Mouse (Mus musculus): ENCODE measurements around the gene Gm5346.
"Not testable (repeated sequence)": the region's sequence is repeated elsewhere in the genome, so short reads cannot be mapped to it uniquely, and the experiment has no call there.

DNA sequence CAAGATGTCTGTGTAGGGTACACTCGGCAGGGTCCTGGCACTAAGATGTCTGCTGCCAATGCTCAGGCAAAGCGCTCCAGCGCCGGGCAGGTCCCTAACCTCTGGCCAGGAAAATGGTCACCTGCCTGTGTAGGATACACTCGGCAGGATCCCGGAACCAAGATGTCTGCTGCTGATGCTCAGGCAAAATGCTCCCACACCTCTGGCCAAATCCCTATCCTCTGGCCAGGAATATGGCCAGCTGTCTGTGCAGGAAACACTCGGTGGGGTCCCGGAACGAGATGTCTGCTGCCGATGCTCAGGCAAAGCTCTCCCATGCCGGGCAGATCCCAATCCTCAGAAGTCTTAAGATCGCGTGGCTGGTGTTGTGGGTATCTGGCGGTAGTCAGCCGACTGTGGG lies 23.9 kb downstream of the Gm5346 start:
- TF ChIP-seq CTCF (conservative IDR thresholded peaks at IDR 0.05; ENCODE audit: insufficient read depth, insufficient read length, low read depth, low read length); POLR2A (IDR thresholded peaks at IDR 0.05; ENCODE audit: low read depth, low read length): not testable (repeated sequence)
